Mouse (Mus musculus): Measurements from ENCODE around the gene Gm5741. TPM values are rescaled to one million over a fixed set of nuclear protein-coding genes. Genes with fewer than 3 reads are reported as not detected.

Gm5741 gene
- not detected in 2 replicates for total RNA-seq (2014; fragmentation: Nextera tagmentation)
- not detected in 2 replicates for total RNA-seq (2017)

DNA sequence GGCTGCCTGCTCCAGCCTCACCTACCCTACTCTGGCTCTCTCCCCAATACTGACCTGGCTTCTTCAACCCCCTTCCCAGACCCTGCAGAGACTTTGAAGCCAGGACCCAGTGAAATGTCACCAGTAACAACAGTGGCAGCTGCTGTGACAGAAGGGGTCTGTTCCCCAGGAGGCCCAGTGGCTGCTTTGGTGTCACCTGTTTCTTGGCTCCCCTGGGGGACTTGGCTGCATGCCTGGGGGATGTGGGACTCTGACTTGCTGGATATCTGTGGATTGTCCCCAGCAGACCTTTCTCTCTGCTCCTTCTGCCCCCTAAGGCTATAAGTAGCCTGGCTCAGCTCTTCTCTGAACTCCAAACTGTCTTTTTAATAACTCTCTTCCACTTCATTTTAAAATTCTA lies at the start of gene Gm5741:
Gene Gm5741 (minus strand): TSS at position 1 of the 400 bp plus-strand sequence.
- no peak for ATAC-seq (replicated peaks; ENCODE audit: poor library complexity, severe bottlenecking)

DNA sequence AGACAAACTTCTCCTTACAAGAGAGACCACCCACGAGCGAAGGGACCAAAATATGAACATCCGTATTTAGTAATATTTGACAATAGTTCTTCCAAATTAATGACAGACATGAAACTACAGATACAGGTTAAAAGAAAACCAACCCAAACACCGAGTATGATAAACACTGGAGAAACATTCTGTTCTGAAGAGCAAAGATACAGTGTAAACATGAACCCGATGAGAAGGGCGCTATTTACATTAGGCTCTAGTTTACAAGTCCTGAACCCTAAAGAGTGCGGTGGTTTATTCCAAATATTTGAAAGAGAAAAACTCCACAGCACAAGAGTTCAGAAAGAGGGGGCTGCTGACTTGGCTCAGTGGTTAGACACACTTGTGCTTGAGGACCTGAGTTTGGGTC lies 49.2 kb upstream of the Gm5741 start:
- ATAC-seq (replicated peaks; ENCODE audit: poor library complexity, severe bottlenecking), result no peak

DNA sequence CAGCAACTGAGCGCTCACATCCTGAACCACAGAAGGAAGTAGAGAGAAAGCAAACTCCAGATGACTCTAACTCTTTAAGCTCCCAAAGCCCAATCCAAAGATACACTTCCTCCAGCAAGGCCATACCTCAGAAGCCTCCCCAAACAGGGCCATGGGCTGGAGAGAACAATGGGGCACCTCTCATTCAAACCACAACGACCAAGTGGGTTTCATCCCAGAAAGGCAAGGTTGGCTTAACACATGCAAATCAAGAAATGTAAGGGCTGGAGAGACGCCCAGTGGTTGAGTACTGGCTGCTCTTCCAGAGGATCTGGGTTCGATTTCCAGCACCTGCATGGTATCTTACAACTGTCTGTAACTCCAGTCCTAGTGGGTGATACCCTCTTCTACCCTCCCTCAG lies 47.7 kb upstream of the Gm5741 start:
- no peak for ATAC-seq (replicated peaks; ENCODE audit: poor library complexity, severe bottlenecking)

DNA sequence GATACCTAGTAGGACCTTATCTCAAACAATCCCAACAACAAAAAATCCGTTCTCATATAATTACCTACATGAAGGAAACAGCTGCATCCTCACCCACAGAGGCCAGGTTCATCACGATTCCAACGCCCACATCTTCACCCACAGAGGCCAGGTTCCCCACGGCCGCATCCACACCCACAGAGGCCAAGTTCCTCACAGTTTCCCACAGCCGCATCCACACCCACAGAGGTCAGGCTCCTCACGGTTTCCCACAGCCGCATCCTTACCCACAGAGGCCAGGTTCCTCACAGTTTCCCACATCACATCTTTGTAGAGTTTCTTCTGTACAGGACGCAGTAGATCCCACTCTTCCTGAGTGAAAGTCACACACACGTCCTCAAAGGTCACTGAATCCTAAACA lies 45.5 kb upstream of the Gm5741 start:
- ATAC-seq (replicated peaks; ENCODE audit: poor library complexity, severe bottlenecking), result no peak

DNA sequence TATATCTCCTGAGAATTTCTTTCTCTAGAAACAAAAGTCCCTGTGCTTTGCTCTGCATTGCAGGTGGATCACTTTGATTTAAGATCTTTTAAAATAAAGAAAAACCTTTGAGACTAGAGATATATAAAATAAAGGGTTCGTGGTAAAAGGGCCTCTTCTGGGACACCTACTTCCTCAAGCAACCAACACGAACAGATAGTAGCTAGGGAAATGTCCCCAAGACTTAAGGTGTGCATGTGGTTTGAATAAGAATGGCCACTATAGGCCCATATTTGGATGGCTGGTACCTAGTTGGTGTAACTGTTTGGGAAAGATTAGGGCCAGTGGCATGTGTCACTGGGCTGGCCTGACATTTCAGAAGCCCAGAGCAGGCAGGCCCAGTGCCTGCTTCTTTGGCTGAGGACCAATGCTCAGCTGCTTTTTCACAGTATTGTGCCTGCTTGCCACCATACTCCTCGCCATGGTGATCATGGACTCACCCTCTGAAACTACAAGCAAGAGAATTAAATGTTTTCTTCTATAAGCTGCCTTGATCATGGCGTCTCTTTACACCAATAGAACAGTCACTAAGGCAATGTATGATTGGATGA lies 32.4 kb upstream of the Gm5741 start:
- no peak for ATAC-seq (replicated peaks; ENCODE audit: poor library complexity, severe bottlenecking)

DNA sequence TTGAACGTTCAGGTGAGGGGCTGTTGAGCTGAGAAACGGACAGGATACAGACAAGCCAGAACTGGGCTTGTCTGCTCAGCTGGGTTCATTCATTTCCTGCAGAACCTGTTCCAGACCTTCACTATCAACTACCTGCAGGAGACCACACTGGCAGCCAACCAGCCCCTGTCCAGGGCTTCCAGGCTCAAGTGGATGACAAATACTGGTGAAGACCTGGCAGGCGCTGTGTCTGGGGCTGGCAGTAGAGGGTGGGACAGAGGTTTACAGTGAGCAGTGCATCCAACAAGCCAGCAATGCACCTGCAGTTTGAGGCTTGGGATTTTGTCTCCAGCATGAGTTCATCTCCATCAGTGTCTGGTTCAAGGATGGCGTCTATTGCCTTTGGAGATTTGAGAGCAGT lies 29.1 kb upstream of the Gm5741 start:
- no peak for ATAC-seq (replicated peaks; ENCODE audit: poor library complexity, severe bottlenecking)

DNA sequence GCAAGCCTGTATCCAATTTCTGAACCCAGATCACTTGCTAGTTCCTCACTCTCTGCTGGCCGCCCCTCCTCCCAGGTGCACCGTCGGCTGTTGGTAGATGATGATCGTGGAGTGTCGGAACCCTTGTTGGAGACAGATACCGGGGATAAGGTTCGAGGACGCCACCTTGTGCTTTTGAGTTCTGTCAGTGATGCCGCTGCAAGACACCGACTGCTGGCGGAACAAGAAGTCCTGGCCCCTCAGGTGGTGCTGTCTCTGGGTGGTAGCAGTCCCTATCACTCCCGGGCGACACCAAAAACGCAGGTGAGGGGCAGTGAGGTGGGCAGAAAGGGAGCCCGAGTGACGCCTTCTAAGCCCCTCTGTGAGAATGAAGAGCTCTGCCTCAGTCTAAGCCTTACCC lies 28.4 kb upstream of the Gm5741 start:
- ATAC-seq (replicated peaks; ENCODE audit: poor library complexity, severe bottlenecking), result no peak

DNA sequence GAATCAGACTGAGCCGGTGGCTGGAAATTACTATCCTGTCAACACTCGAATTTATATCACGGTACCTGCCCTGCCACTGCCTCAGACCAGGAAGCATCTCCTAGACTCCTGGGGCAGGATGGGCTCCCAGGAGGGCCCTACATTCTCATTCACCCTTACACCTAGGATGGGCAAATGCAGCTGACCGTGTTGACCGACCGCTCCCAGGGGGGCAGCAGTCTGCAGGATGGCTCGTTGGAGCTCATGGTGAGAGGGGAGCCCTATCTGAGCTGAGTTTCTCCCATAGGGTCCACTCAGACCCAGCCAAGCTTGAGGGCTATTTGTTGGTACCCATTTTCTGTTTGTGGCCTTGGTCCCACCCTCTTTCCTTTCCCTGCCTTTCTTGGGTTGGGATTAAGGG lies 27.8 kb upstream of the Gm5741 start:
- ATAC-seq (replicated peaks; ENCODE audit: poor library complexity, severe bottlenecking), result no peak

DNA sequence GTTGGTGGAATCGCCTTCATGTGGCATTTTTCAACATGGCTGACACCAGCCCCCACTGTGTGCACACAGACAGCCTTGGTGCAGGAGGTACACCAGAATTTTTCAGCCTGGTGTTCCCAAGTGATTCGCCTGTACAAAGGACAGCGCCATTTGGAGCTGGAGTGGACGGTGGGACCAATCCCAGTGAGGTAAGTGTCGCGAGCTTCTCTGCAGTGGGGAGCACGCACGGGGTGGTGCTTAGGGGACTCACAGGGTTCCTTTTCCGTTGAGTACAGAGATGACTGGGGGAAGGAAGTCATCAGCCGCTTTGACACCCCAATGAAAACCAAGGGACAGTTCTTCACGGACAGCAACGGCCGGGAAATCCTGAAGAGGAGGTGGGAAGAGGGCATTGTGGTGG lies 27.3 kb upstream of the Gm5741 start:
- no peak for ATAC-seq (replicated peaks; ENCODE audit: poor library complexity, severe bottlenecking)

DNA sequence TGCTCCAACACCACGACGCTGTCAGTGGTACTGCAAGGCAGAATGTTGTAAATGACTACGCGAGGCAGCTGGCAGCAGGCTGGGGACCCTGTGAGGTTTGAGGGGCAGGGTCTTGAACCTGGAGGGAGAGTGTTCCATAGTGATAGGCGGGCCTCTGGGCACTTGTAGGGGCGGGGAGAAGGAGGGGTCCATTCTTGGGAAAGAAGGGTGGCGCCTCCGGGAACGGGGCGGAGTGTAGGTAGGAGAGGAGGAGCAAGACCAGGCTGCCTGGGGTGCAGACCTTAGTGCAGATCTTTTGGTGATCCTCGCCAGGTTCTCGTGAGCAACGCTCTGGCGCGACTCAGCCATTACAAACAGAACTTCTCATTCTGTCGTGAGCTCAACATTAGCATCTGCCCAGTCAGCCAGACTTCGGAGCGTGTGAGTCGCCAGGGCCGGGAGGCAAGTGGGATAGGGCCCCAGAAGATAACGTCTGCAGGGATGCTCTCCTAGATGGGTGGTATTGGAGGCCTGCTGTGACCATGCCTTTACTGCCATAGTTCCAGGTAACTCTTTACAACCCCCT lies 23.8 kb upstream of the Gm5741 start:
- ATAC-seq (replicated peaks; ENCODE audit: poor library complexity, severe bottlenecking), result no peak

DNA sequence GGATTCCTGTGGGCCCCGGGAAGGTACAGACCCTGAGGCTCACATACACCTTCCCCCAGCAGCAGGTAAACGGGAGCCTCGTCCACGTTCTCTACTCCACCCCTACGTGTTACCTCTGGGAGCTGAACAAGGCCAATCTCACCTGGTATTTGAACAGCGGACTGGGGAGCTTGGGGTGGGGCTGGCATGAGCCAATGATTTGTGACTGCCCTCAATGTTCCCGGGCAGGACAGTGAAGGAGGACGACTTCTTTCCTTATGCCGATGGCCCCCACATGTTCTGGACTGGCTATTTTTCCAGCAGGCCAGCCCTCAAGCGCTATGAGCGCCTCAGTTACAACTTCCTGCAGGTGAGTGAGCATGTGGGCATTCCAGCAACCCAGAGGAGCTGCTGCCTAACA lies 23.1 kb upstream of the Gm5741 start:
- ATAC-seq (replicated peaks; ENCODE audit: poor library complexity, severe bottlenecking), result no peak

DNA sequence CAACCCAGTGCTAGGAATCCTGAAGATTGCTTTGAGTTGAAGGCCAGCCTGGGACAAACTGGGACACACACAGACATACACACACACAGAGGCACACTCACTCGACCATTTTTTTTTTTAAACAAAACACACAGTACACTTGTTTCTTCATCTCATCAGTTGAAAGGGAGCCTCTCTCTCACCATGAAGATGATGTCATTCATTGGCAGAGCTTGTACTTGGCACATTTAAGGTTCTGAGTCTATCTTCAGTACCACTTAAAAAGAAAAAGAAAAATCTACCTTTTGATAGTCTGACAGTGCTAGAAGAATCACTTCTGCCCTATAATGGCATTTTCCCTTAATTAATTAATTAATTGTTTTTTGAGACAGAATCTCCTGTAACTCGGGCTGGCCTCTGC lies 21.0 kb upstream of the Gm5741 start:
- ATAC-seq (replicated peaks; ENCODE audit: poor library complexity, severe bottlenecking), result no peak

DNA sequence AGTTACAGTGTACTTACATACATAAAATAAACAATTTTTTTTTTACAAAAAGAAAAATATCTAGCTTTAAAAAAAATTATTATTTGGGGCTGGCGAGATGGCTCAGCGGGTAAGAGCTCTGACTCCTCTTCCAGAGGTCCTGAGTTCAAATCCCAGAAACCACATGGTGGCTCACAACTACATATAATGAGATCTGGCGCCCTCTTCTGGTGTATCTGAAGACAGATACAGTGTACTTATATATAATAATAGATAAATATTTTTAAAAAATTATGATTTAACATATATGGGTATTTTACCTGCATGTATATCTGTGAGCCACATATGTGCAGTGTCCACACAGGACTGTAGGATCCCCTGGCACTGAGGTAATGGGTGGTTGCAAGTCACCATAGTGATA lies 18.5 kb upstream of the Gm5741 start:
- ATAC-seq (replicated peaks; ENCODE audit: poor library complexity, severe bottlenecking), result no peak

DNA sequence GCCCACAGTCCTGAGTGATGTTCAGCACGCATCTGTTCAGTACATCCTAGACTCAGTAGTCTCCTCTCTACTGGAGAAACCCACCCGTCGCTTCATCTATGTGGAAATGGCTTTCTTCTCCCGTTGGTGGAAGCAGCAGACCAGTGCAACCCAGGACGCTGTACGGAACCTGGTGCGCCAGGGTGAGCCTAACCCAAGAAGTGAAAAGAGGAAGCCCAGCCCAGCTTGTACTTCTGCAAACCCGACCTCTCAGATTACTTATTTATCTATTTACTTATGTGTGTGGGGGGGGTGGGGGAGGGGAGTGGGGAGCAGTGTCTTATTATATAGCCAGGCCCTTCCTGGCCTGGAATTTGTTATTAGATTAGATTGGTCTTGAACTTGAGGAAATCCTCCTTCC lies 16.9 kb upstream of the Gm5741 start:
- ATAC-seq (replicated peaks; ENCODE audit: poor library complexity, severe bottlenecking), result peak; percentile 27

DNA sequence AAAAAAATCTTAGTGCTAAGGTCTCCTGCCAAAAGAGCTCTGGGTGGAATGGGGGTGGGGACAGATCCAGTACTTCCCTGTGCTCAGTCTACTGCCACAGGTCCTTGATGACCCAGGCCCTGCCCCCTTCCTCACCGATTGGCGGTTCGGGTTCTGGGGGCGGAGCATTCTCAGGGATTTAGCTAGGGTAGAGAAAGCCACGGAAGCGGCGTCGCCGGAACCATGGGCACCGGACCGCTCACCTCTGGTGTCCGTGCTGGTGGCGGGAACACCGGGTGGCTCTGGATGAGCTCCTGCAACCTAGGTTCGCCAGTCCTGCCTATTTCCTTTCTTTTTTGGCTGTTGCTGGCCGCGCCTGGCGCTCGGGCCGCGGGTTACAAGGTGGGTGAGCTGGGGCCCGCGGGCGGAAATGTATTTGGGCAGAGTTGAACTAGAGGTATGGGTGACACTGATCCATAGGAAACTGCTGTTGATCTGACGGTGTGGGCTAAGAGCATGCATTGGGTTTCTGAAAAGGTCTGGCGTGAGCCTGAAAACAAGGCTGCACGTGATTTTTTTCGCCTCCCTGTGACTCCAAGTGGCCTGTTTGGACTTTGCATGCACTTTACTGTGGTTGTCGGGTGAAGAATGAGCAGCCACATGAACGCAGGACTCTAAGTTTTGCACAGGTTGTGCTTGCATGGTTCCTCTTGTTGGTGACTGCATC lies 15.5 kb upstream of the Gm5741 start, which contains the start of gene Man2b1:
Gene Man2b1 (plus strand): TSS at position 163 of the 706 bp plus-strand sequence.
- ATAC-seq (replicated peaks; ENCODE audit: poor library complexity, severe bottlenecking), result peak; percentile 60

DNA sequence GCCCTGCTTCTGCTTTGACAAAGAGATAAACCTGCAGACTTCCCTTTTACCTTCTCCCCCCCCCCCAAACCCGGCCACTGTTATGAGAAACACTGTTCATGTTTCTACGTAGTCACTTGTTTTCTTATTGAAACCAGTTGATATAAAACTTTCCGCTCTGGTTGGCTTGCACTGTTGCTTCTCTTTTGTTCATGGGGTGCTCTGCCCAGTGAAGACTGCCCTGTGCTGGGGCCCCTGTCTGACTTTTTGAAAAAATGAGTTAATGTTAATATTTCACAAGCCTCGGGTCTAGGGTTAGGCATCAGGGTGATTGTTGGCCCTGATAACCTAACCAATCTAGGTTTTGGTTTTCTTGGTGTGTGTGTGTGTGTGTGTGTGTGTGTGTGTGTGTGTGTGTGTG lies 14.4 kb upstream of the Gm5741 start:
- ATAC-seq (replicated peaks; ENCODE audit: poor library complexity, severe bottlenecking), result peak; percentile 1; the same call in 1 of the 2 replicates

DNA sequence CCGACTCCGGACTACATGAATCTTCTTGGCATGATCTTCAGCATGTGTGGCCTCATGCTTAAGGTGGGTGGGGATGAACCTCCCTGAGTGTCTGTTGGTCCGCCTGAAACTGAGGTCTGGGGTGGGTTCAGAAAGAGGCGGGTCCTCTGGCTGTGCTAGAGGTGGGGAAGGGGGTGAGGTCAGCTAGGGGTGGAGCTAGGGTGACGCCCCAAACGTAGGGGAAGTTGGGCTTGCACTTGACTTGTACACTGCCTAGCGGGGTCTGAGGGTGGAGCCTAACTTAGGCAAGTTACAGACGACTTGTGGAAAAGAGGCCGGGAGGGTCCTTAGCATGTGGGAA lies 13.4 kb upstream of the Gm5741 start, which contains the start of gene Wdr83:
Gene Wdr83 (minus strand): TSS at position 91 of the 340 bp plus-strand sequence.
- ATAC-seq (replicated peaks; ENCODE audit: poor library complexity, severe bottlenecking), result peak; percentile 63

DNA sequence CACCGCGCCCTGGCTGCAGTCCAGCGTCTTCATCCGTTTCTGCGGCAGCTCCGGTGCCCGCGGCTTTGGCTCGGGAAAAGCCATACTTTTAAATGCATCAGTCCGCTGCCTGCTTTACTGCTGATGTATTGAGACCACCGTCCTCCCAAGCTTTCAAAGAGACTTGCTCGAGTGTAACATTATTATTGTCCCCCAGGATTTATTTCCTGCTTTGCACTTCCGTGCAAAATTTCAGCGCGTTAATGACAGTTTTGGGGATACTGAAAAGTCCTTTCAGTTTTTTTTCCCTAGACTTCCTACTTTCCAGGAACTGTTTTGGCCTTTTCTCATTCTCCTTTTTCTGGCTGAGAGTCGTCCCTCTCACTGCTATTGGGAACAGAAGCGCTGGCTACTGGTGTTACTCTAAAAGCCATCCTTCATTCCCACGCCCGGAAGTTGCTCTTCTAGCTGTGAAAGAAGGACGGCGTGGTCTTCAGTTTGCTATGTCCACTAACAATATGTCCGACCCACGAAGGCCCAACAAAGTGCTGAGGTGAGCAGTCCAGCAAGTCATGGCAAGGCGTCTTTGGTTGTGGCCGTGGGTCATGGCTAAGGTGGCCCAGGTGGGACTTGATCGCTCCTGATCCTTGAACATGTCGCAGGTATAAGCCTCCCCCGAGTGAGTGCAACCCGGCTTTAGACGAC lies 12.9 kb upstream of the Gm5741 start, which contains the start of gene Wdr83os:
Gene Wdr83os (plus strand): TSS at position 209 of the 684 bp plus-strand sequence.
- no peak for ATAC-seq (replicated peaks; ENCODE audit: poor library complexity, severe bottlenecking)

DNA sequence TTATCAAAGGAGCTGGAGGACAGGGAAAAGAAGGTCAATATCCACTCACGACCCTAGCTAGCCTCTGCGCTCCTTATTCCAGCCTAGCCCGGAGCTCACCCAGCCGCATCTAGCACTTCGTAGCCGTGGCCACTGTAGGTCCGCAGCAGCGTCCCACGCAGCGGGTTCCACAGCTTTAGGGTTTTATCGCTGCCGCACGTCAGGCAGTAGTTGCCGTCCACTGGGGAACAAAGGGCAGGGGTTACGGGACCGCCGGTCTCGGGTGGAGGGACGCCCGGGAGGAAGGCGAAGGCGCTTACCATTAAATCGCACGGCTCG lies 12.4 kb upstream of the Gm5741 start:
- no peak for ATAC-seq (replicated peaks; ENCODE audit: poor library complexity, severe bottlenecking)

DNA sequence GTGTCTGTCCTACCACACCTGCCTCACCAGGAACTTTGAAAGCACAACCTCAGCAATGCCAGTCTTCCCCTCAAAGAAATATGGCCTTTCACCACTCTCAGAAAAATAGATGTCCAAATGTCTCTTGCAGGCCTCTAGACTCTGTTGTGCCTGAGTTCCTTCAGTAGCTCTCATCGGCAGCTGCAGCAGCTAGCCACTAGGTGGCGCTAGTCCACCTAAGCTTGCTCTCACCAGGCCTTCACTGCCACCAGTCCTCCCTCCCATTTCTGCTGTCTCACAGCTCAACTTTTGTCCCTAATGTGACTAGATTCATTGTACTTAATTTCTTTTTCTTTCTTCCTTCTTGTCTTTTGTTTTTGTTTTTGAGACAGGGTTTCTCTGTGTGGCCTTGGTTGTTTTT lies 9.2 kb upstream of the Gm5741 start:
- peak; percentile 43 for ATAC-seq (replicated peaks; ENCODE audit: poor library complexity, severe bottlenecking)

DNA sequence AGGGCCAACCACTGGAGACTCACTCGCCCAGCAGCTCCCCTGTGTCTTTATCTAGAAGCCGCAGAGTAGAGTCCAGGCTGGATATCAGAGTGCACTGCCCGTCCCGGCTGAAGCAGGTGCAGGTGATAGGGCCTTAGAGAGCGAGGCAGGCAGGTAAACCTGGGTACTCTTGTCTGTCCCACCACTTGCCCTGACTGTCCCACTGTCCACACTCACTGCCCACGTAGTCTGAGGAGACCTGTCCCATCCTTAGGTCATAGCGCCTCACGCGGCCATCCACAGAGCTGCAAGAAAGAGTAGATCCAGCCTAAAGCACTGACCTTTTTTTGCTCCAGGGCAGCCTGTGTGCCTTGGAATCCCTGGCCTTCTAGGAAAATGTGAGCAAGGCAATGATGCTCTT lies 8.2 kb upstream of the Gm5741 start:
- no peak for ATAC-seq (replicated peaks; ENCODE audit: poor library complexity, severe bottlenecking)

Measured in granulocyte monocyte progenitor cell, adult 5-6 weeks (primary cell).